Mouse (Mus musculus) embryonic facial prominence, embryonic 15.5 days (tissue): ENCODE measurements around the gene Coasy. TPM values are rescaled to one million over a fixed set of nuclear protein-coding genes. Genes with fewer than 3 reads are reported as not detected.
A peak's percentile ranks its signal among the peaks of the same experiment; 100 is the strongest.
"Not testable (repeated sequence)": the region's sequence is repeated elsewhere in the genome, so short reads cannot be mapped to it uniquely, and the experiment has no call there.

Source experiments
- ATAC-seq: fragments of 200-750 bp; cut with Nextera tagmentation; 2 replicates; pipeline ENCODE4 v1.8.0; 2017; ENCODE audit warnings: low read depth, moderate TSS enrichment; ENCODE audit not compliant: insufficient number of reproducible peaks, low FRiP score, low TSS enrichment
- H3K27ac ChIP-seq: fragments of 300-500 bp; sonication (generic); replicated peaks from 2 replicates; pipeline ENCODE4 v1.5.1; 2015; ENCODE audit warnings: mild to moderate bottlenecking, inconsistent platforms
- H3K27me3 ChIP-seq: fragments of 300-500 bp; sonication (generic); 2 replicates; pipeline ENCODE4 v1.6.1; 2015; ENCODE audit warnings: inconsistent platforms
- H3K36me3 ChIP-seq: fragments of 300-500 bp; sonication (generic); 2 replicates; pipeline ENCODE4 v1.6.1; 2015; ENCODE audit warnings: mild to moderate bottlenecking, inconsistent platforms
- H3K4me1 ChIP-seq: fragments of 300-500 bp; sonication (generic); 2 replicates; pipeline ENCODE4 v1.6.1; 2015; ENCODE audit warnings: inconsistent platforms
- H3K4me2 ChIP-seq: fragments of 300-500 bp; sonication (generic); replicated peaks from 2 replicates; pipeline ENCODE4 v1.6.1; 2015; ENCODE audit warnings: mild to moderate bottlenecking, inconsistent platforms
- H3K4me3 ChIP-seq: fragments of 300-500 bp; sonication (generic); replicated peaks from 2 replicates; pipeline ENCODE4 v1.5.1; 2015; ENCODE audit warnings: mild to moderate bottlenecking, inconsistent platforms
- H3K9ac ChIP-seq: fragments of 300-500 bp; sonication (generic); 2 replicates; pipeline ENCODE4 v1.6.1; 2015; ENCODE audit warnings: inconsistent platforms
- H3K9me3 ChIP-seq: fragments of 300-500 bp; sonication (generic); replicated peaks from 2 replicates; pipeline ENCODE4 v1.6.1; 2016; ENCODE audit warnings: inconsistent platforms
- WGBS: fragments of 180-500 bp; shearing (Covaris S2); methylation state at CpG from one replicate; pipeline ENCODE4 v1.1.7; 2015; 5-methylcytosine and 5-hydroxymethylcytosine counted together
- polyA plus RNA-seq: library from polyadenylated mRNA; unstranded; fragments of >200 nt; fragmentation: Nextera tagmentation; extraction: Ambion mirVana; gene quantifications from 2 replicates; pipeline ENCODE4 v1.2.1, GENCODE M21; 2015

The Coasy gene
- polyA plus RNA-seq, 1 experiment from 2014 or later: 44.9 TPM

GRCm38 (mm10) chr11:101120545-101121188, 38.3 kb downstream of the Coasy start:
- WGBS: 18% methylated on average over 19 of the region's 19 CpGs
- no peak for ATAC-seq

GRCm38 (mm10) chr11:101124494-101124893, 42.1 kb downstream of the Coasy start:
- not testable (repeated sequence) for H3K4me2 ChIP-seq, H3K4me3 ChIP-seq, H3K27me3 ChIP-seq, H3K4me1 ChIP-seq, H3K9me3 ChIP-seq, ATAC-seq, H3K9ac ChIP-seq, H3K27ac ChIP-seq
- WGBS: 92% methylated on average over 8 of the region's 8 CpGs
- peaks cover 51% of the 10 kb centered on the region for H3K36me3 ChIP-seq

More at GRCm38 (mm10) chr11:101120545-101121188, 38.3 kb downstream of the Coasy start:
- peak overlapping the region; percentile 63 for H3K9ac ChIP-seq
- H3K27ac ChIP-seq: peak overlapping the region; percentile 93
- peaks cover 34% of the 10 kb centered on the region for H3K36me3 ChIP-seq
- H3K9me3 ChIP-seq: no peaks in the 10 kb centered on the region
- no peaks in the 10 kb centered on the region for H3K27me3 ChIP-seq
- H3K4me1 ChIP-seq: peaks cover 33% of the 10 kb centered on the region
- H3K4me2 ChIP-seq: peak overlapping the region; percentile 82
- peak overlapping the region; percentile 99 for H3K4me3 ChIP-seq

GRCm38 (mm10) chr11:101125008-101125407, 42.6 kb downstream of the Coasy start:
- H3K4me2 ChIP-seq, H3K27ac ChIP-seq, H3K9ac ChIP-seq, H3K4me1 ChIP-seq, H3K27me3 ChIP-seq, H3K4me3 ChIP-seq, H3K9me3 ChIP-seq, ATAC-seq: not testable (repeated sequence)
- 97% methylated on average over 9 of the region's 9 CpGs for WGBS
- peaks cover 51% of the 10 kb centered on the region for H3K36me3 ChIP-seq

- no peaks in the 10 kb centered on the region for H3K4me1 ChIP-seq
- H3K4me2 ChIP-seq: no peak overlapping the region
- 91% methylated on average over 1 of the region's 1 CpGs for WGBS
- H3K27ac ChIP-seq: no peak overlapping the region
- H3K4me3 ChIP-seq: no peak overlapping the region
- H3K9me3 ChIP-seq: peaks cover 5% of the 10 kb centered on the region; the same call in 1 of the 2 replicates
- H3K9ac ChIP-seq: no peak overlapping the region
- ATAC-seq: no peak
- no peaks in the 10 kb centered on the region for H3K27me3 ChIP-seq
- H3K36me3 ChIP-seq: peaks cover 48% of the 10 kb centered on the region
These were observed 44.7 kb downstream of the Coasy start for GRCm38 (mm10) chr11:101127075-101127474.

- H3K9ac ChIP-seq: no peak overlapping the region
- WGBS: 89% methylated on average over 11 of the region's 11 CpGs
- H3K36me3 ChIP-seq: peaks cover 28% of the 10 kb centered on the region
- H3K4me3 ChIP-seq: no peak overlapping the region
- H3K9me3 ChIP-seq: peaks cover 5% of the 10 kb centered on the region; the same call in 1 of the 2 replicates
- no peaks in the 10 kb centered on the region for H3K4me1 ChIP-seq
- no peak for ATAC-seq
- H3K27ac ChIP-seq: no peak overlapping the region
- no peaks in the 10 kb centered on the region for H3K27me3 ChIP-seq
- H3K4me2 ChIP-seq: no peak overlapping the region
These were observed 46.7 kb downstream of the Coasy start for GRCm38 (mm10) chr11:101128996-101129577.

GRCm38 (mm10) chr11:101130056-101130756, 47.8 kb downstream of the Coasy start:
- H3K4me1 ChIP-seq: no peaks in the 10 kb centered on the region
- H3K27me3 ChIP-seq: no peaks in the 10 kb centered on the region
- peaks cover 22% of the 10 kb centered on the region for H3K36me3 ChIP-seq
- WGBS: 47% methylated on average over 18 of the region's 18 CpGs
- no peak; the same call in 1 of the 2 replicates for ATAC-seq
- H3K9me3 ChIP-seq: peaks cover 5% of the 10 kb centered on the region; the same call in 1 of the 2 replicates
- no peak overlapping the region for H3K27ac ChIP-seq
- H3K4me3 ChIP-seq: no peak overlapping the region
- no peak overlapping the region for H3K9ac ChIP-seq
- H3K4me2 ChIP-seq: no peak overlapping the region

- no peaks in the 10 kb centered on the region for H3K27me3 ChIP-seq
- no peak for ATAC-seq
- WGBS: 82% methylated on average over 2 of the region's 2 CpGs
These were observed 48.8 kb downstream of the Coasy start for GRCm38 (mm10) chr11:101131187-101131586.

GRCm38 (mm10) chr11:101131701-101132100, 49.3 kb downstream of the Coasy start:
- H3K27ac ChIP-seq: no peak overlapping the region
- ATAC-seq: no peak
- 0 out of 2 replicates have a peak, but pooled peaks cover under 1% of the 10 kb centered on the region for H3K9me3 ChIP-seq
- no peak overlapping the region for H3K4me3 ChIP-seq
- H3K9ac ChIP-seq: no peak overlapping the region
- H3K36me3 ChIP-seq: peaks cover 7% of the 10 kb centered on the region
- 84% methylated on average over 6 of the region's 6 CpGs for WGBS
- H3K27me3 ChIP-seq: no peaks in the 10 kb centered on the region
- no peaks in the 10 kb centered on the region for H3K4me1 ChIP-seq
- H3K4me2 ChIP-seq: no peak overlapping the region

More at GRCm38 (mm10) chr11:101131187-101131586, 48.8 kb downstream of the Coasy start:
- H3K4me1 ChIP-seq: no peaks in the 10 kb centered on the region
- peaks cover 5% of the 10 kb centered on the region; the same call in 1 of the 2 replicates for H3K9me3 ChIP-seq
- H3K4me2 ChIP-seq: no peak overlapping the region
- no peak overlapping the region for H3K27ac ChIP-seq
- peaks cover 12% of the 10 kb centered on the region for H3K36me3 ChIP-seq
- no peak overlapping the region for H3K9ac ChIP-seq
- H3K4me3 ChIP-seq: no peak overlapping the region

- no peaks in the 10 kb centered on the region for H3K27me3 ChIP-seq
- H3K4me2 ChIP-seq: no peak overlapping the region
- no peak overlapping the region for H3K9ac ChIP-seq
- no peaks in the 10 kb centered on the region for H3K36me3 ChIP-seq
- H3K4me1 ChIP-seq: no peaks in the 10 kb centered on the region
- ATAC-seq: no peak
- WGBS: 67% methylated on average over 12 of the region's 12 CpGs
- no peaks in the 10 kb centered on the region for H3K9me3 ChIP-seq
- no peak overlapping the region for H3K27ac ChIP-seq
- no peak overlapping the region for H3K4me3 ChIP-seq
These were observed 50.7 kb downstream of the Coasy start for GRCm38 (mm10) chr11:101133037-101133436.

GRCm38 (mm10) chr11:101134217-101134865, 52.0 kb downstream of the Coasy start:
- no peak overlapping the region for H3K4me3 ChIP-seq
- H3K27ac ChIP-seq: no peak overlapping the region
- 79% methylated on average over 13 of the region's 13 CpGs for WGBS

More at GRCm38 (mm10) chr11:101134217-101134865, 52.0 kb downstream of the Coasy start:
- H3K36me3 ChIP-seq: no peaks in the 10 kb centered on the region
- ATAC-seq: no peak
- no peaks in the 10 kb centered on the region for H3K27me3 ChIP-seq
- no peak overlapping the region for H3K4me2 ChIP-seq
- H3K9me3 ChIP-seq: no peaks in the 10 kb centered on the region
- 0 out of 2 replicates have a peak, but pooled peaks cover 4% of the 10 kb centered on the region for H3K4me1 ChIP-seq
- no peak overlapping the region for H3K9ac ChIP-seq
